Comparison of ENCODE assay signal across 17 mouse cellular contexts in the genomic region with DNA sequence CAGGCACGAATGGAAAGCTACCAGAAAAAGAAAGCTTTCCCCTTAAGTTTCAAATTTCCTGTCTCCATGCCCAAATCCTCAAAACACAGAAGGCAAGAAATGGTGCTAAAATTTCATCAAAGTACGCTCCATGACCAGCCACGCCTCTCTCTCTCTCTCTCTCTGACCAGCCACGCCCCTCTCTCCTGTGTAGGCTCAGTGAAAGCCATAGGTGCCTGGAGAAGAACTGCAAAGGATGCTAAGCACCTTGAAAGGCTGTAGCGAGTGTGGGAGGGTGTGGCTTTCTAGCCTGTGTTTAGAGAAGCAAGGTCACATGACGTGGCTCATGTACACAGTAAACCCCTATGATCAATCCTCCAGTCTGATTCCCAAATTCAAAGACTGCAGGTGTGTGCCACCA.
"Had no signal": no experiment of that assay in that cellular context is flagged by ENCODE, and none has a peak within 500 bp of the region (broad histone marks: within the 10 kb centered on the region; RNA-seq: fewer than 3 reads in every experiment).

No protein-coding gene starts in this region.

- H3K27ac ChIP-seq: liver, embryonic 15.5 days; midbrain, embryonic 10.5 days; neural tube, embryonic 13.5 days; stomach, embryonic 15.5 days had no signal

- H3K4me3 ChIP-seq: liver, embryonic 15.5 days; midbrain, embryonic 10.5 days; neural tube, embryonic 13.5 days; stomach, embryonic 15.5 days had no signal

- H3K4me1 ChIP-seq: liver, embryonic 15.5 days; stomach, embryonic 15.5 days had no signal

- H3K27me3 ChIP-seq: liver, embryonic 15.5 days; neural tube, embryonic 13.5 days; stomach, embryonic 15.5 days had no signal

- H3K4me2 ChIP-seq: liver, embryonic 11.5 days; liver, embryonic 15.5 days; lung, embryonic 14.5 days; neural tube, embryonic 13.5 days; stomach, embryonic 15.5 days had no signal

- H3K9me3 ChIP-seq: liver, embryonic 15.5 days; midbrain, embryonic 10.5 days; neural tube, embryonic 13.5 days; stomach, embryonic 15.5 days had no signal

- H3K9ac ChIP-seq: liver, embryonic 15.5 days; lung, embryonic 14.5 days; neural tube, embryonic 13.5 days; stomach, embryonic 15.5 days had no signal

- DNase-seq: kidney, adult 11 months; kidney, adult 9 months; kidney, postnatal 36 days; layer of hippocampus, adult 9-11 months; layer of hippocampus, postnatal 36 days; lung, embryonic 14.5 days; lung, postnatal 10 days; lung, postnatal 4 days; midbrain, embryonic 14.5 days; right cerebral cortex, postnatal 14 days; thymus, adult 2 months; thymus, postnatal 25 days had no signal

- H3K36me3 ChIP-seq: liver, embryonic 15.5 days; stomach, embryonic 15.5 days had no signal
